Mouse (Mus musculus) midbrain, postnatal 0 days (tissue): Measurements from ENCODE around the gene Cacna1c. TPM values are rescaled to one million over a fixed set of nuclear protein-coding genes. Genes with fewer than 3 reads are reported as not detected.

Experiments
- ATAC-seq: fragments of 200-750 bp; cut with Nextera tagmentation; 2 replicates; pipeline ENCODE4 v1.8.0; 2017; ENCODE audit warnings: moderate number of reproducible peaks, mild to moderate bottlenecking, moderate TSS enrichment, moderate library complexity; ENCODE audit not compliant: low FRiP score
- DNase-seq: peaks from one replicate; pipeline ENCODE4 v3.0.0-alpha.2; 2015; ENCODE audit warnings: low spot score
- H3K27ac ChIP-seq: fragments of 300-500 bp; sonication (generic); 2 replicates; pipeline ENCODE4 v1.5.1; 2014; ENCODE audit warnings: low read depth, mild to moderate bottlenecking, low read length, mixed read lengths
- H3K27me3 ChIP-seq: fragments of 300-500 bp; sonication (generic); 2 replicates; pipeline ENCODE4 v1.6.1; 2014; ENCODE audit warnings: low read length, control low read depth, mixed read lengths; ENCODE audit not compliant: insufficient read depth
- H3K36me3 ChIP-seq: fragments of 300-500 bp; sonication (generic); 2 replicates; pipeline ENCODE4 v1.6.1; 2014; ENCODE audit warnings: low read length, control low read depth, mixed read lengths; ENCODE audit not compliant: insufficient read depth
- H3K4me1 ChIP-seq: fragments of 300-500 bp; sonication (generic); 2 replicates; pipeline ENCODE4 v1.6.1; 2014; ENCODE audit warnings: mild to moderate bottlenecking, control low read depth, antibody characterized with exemption, low read length, mixed read lengths; ENCODE audit not compliant: insufficient read depth
- H3K4me2 ChIP-seq: fragments of 300-500 bp; sonication (generic); 2 replicates; pipeline ENCODE4 v1.6.1; 2014; ENCODE audit warnings: low read depth, mild to moderate bottlenecking, low read length, mixed read lengths; ENCODE audit not compliant: poor library complexity, severe bottlenecking
- H3K4me3 ChIP-seq: fragments of 300-500 bp; sonication (generic); 2 replicates; pipeline ENCODE4 v1.5.1; 2014; ENCODE audit warnings: low read depth, mild to moderate bottlenecking, low read length, moderate library complexity
- H3K9ac ChIP-seq: fragments of 300-500 bp; sonication (generic); replicated peaks from 2 replicates; pipeline ENCODE4 v1.6.1; 2014; ENCODE audit warnings: mild to moderate bottlenecking, low read length, moderate library complexity, mixed read lengths; ENCODE audit not compliant: poor library complexity, severe bottlenecking
- H3K9me3 ChIP-seq: fragments of 300-500 bp; sonication (generic); 2 replicates; pipeline ENCODE4 v1.6.1; 2016; ENCODE audit warnings: low read length, control low read depth
- CTCF ChIP-seq: IDR thresholded peaks from 2 replicates; pipeline ENCODE4 v1.5.1; 2016; ENCODE audit warnings: antibody characterized with exemption, mild to moderate bottlenecking
- WGBS: fragments of 180-500 bp; shearing (Covaris S2); extraction: QIAGEN DNeasy Blood & Tissue Kit; methylation state at CpG from one replicate; pipeline ENCODE4 v1.1.7; 2014; 5-methylcytosine and 5-hydroxymethylcytosine counted together
- polyA plus RNA-seq: library from polyadenylated mRNA; unstranded; fragments of >200 nt; fragmentation: Nextera tagmentation; extraction: Ambion mirVana; gene quantifications from 2 replicates; pipeline ENCODE4 v1.2.1, GENCODE M21; 2015
- total RNA-seq: library from RNA; depleted of rRNA; stranded (reverse); fragments of >200 nt; gene quantifications from 2 replicates; pipeline ENCODE4 v1.2.3, GENCODE M21; 2014

The Cacna1c gene
- total and polyA plus RNA-seq, 2 experiments from 2014 or later = 4.9 to 33.9 TPM

DNA sequence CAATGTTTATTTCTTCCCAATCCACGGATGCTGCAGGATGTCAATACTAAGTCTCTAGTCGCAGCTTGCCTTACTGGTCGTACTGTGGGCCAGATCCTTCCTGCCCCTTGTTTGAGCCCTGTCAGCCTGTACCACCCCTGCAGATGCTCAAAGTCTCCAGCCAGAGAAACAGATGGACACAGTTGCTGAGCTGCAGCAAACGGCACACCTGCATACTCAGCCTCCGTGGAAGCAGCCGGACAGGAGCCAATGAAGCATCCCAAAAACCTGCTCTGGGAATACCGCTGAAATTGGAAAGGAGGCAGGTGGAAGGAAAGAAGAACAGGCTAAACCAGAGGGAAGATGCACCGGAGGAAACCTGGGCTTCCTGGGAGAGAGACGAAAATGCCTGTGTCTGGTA is 243.8 kb downstream of the Cacna1c start:
- ATAC-seq (no peak), DNase-seq (no peak)
- TF ChIP-seq CTCF = no peak
- Histone ChIP-seq H3K4me1 (no peaks in the 10 kb centered on the region), H3K27ac (no peak overlapping the region), H3K4me2 (no peak overlapping the region), H3K9ac (no peak overlapping the region), H3K36me3 (no peaks in the 10 kb centered on the region), H3K27me3 (no peaks in the 10 kb centered on the region), H3K4me3 (no peak overlapping the region), H3K9me3 (no peaks in the 10 kb centered on the region)
- WGBS = 81% methylated on average over 9 of the region's 9 CpGs

DNA sequence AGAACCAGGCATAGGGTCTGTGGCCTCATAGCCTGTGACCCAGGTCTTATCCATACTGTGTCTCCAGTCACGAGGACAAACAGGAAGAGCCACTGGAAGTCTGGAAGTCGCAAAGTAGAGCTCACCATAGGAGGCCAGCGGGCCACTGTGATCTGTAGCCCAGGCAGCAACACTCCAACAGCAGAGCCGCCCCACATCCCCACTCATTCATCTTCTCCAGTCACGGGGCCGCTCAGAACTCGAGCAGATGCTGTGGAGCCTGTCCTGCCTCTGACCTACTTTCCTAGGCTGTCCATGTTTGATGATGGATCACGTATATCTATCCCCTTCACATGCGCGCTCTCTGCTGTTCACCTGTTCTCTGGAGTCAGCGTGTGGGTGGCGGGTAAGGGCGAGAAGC is 246.0 kb downstream of the Cacna1c start:
- DNase-seq (no peak), ATAC-seq (no peak)
- H3K27ac ChIP-seq = no peak overlapping the region
- no peak overlapping the region for H3K9ac ChIP-seq
- TF ChIP-seq CTCF = no peak
- no peaks in the 10 kb centered on the region for H3K9me3 ChIP-seq
- H3K36me3 ChIP-seq = no peaks in the 10 kb centered on the region
- no peaks in the 10 kb centered on the region for H3K4me1 ChIP-seq
- no peak overlapping the region for H3K4me2 ChIP-seq
- 83% methylated on average over 13 of the region's 13 CpGs for WGBS
- no peaks in the 10 kb centered on the region for H3K27me3 ChIP-seq
- no peak overlapping the region for H3K4me3 ChIP-seq

DNA sequence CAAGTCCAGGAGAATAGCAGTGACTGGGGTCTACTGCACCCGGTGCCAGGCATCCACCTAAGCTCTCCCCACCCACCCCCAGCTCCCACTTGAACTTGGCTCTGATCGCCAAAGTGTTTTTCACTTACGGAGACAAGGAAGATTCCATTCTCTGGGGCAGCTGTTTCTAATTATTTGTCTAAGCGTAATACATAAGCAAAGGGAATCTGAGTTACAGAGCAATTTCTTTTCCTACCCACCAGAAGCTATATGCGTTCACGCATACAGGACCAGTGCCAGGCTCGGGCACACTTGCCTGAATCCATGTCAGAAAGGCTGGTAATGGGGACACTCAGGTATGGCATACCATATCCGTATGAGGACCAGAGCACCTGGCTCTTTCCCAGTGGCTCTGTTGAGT is 248.9 kb downstream of the Cacna1c start:
- no peak for ATAC-seq
- 88% methylated on average over 8 of the region's 8 CpGs for WGBS

DNA sequence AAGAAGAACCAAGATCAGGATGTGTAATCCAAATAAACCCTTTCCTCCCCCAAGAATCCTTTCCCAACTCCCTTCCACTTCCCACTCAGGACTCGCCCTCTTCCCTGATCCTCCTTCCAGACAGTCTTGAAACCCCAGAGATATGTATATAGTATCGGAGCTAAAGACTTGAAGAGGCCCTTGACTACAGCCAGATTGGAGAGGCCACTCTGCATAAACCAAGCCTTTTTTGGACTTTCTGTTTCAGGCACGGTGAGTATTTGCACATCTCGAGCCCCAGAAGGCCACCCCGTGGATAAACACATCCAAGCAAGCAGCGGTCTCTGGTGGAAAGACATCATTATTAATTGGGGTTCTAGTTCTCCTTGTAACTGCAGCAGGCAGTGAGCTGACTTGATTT is 249.6 kb downstream of the Cacna1c start:
- ATAC-seq (no peak), DNase-seq (no peak)
- no peaks in the 10 kb centered on the region for H3K4me1 ChIP-seq
- no peaks in the 10 kb centered on the region for H3K9me3 ChIP-seq
- no peak overlapping the region for H3K4me3 ChIP-seq
- H3K4me2 ChIP-seq = no peak overlapping the region
- H3K27me3 ChIP-seq = no peaks in the 10 kb centered on the region
- no peaks in the 10 kb centered on the region for H3K36me3 ChIP-seq
- WGBS = 90% methylated on average over 6 of the region's 6 CpGs
- no peak overlapping the region for H3K9ac ChIP-seq
- no peak overlapping the region for H3K27ac ChIP-seq
- no peak for TF ChIP-seq CTCF

More for the DNA sequence above, 248.9 kb downstream of the Cacna1c start:
- H3K27me3 ChIP-seq = no peaks in the 10 kb centered on the region
- no peak overlapping the region for H3K4me2 ChIP-seq
- TF ChIP-seq CTCF = no peak
- H3K9ac ChIP-seq = no peak overlapping the region
- H3K27ac ChIP-seq = no peak overlapping the region
- H3K36me3 ChIP-seq = no peaks in the 10 kb centered on the region
- no peaks in the 10 kb centered on the region for H3K4me1 ChIP-seq
- no peak for DNase-seq
- H3K4me3 ChIP-seq = no peak overlapping the region
- no peaks in the 10 kb centered on the region for H3K9me3 ChIP-seq

DNA sequence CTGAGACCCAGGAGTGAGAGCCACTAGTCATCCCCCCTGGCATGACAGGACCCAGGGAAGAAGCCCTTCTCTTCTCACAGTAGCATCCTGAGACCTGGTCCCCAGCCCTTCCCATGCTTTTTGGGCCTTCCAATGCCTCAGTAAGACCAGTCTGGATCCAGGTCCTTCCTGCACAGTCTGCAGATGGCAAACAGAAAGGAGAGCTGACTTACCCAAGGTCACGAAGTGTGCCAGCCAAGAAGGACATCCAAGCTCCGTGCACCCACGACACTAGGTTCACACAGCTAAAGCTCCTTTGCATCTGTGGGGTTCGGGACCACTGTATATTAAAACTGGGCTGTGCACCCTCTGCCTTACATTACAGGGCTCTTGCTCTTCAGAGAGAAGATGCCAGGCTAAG is 252.1 kb downstream of the Cacna1c start:
- Histone ChIP-seq H3K4me1 (no peaks in the 10 kb centered on the region), H3K4me2 (no peak overlapping the region), H3K9me3 (no peaks in the 10 kb centered on the region), H3K36me3 (no peaks in the 10 kb centered on the region), H3K27ac (no peak overlapping the region), H3K4me3 (no peak overlapping the region), H3K27me3 (no peaks in the 10 kb centered on the region), H3K9ac (no peak overlapping the region)
- TF ChIP-seq CTCF = no peak
- 94% methylated on average over 4 of the region's 4 CpGs for WGBS
- no peak for DNase-seq
- ATAC-seq = no peak

DNA sequence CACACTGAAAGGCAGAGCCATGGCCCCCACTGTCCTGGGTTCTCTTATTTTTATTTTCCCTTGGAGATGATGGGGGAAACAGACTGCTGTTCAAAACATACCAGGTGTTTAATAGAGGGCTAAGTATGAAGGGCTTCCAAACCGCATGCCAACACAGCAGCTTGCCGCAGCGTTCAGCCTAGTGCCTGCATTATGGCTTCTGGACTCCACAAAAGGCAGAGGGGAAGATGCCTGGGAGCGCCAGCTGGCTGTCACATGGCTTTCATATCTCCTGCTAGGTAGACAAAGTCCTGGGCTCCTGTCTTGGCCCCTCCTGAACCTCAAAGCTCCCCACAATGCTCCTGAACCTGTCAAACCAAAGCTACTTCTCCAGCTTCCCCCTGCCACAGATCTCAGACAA is 254.4 kb downstream of the Cacna1c start:
- H3K9me3 ChIP-seq = no peaks in the 10 kb centered on the region
- H3K4me3 ChIP-seq = no peak overlapping the region
- no peak for ATAC-seq
- no peaks in the 10 kb centered on the region for H3K27me3 ChIP-seq
- no peaks in the 10 kb centered on the region for H3K4me1 ChIP-seq
- H3K36me3 ChIP-seq = no peaks in the 10 kb centered on the region
- WGBS = 89% methylated on average over 4 of the region's 4 CpGs
- H3K27ac ChIP-seq = no peak overlapping the region
- DNase-seq = no peak
- no peak overlapping the region for H3K9ac ChIP-seq
- no peak for TF ChIP-seq CTCF
- no peak overlapping the region for H3K4me2 ChIP-seq

DNA sequence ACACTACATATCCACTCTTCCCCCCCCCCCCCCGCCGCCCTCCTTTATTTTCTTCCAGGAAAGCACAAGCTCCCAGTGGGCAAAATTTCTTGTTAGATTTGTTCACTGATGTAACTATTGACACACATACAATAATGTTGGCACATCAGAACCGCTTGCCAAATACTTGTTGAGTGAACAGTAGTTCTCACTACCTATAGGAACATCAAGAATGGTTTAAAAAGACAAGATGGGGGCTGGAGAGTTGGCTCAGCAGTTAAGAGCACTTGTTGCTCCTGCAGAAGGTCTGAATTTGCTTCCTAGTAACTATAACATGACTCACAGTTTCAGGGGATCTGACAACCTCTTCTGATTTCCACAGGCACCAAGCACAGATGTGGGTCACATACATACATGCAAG is 255.2 kb downstream of the Cacna1c start:
- WGBS = 97% methylated on average over 3 of the region's 3 CpGs
- no peak overlapping the region for H3K4me2 ChIP-seq
- H3K27ac ChIP-seq = no peak overlapping the region
- H3K4me3 ChIP-seq = no peak overlapping the region
- H3K9me3 ChIP-seq = no peaks in the 10 kb centered on the region
- DNase-seq (no peak), ATAC-seq (no peak)
- H3K4me1 ChIP-seq = no peaks in the 10 kb centered on the region
- H3K36me3 ChIP-seq = no peaks in the 10 kb centered on the region
- TF ChIP-seq CTCF = no peak
- H3K9ac ChIP-seq = no peak overlapping the region
- no peaks in the 10 kb centered on the region for H3K27me3 ChIP-seq
